Mouse (Mus musculus) frontal cortex, postnatal 36 days (tissue): Measurements from ENCODE around the gene Smim8.
"Not testable (repeated sequence)": the region's sequence is repeated elsewhere in the genome, so short reads cannot be mapped to it uniquely, and the experiment has no call there.

ENCODE experiments used
- DNase-seq, 2 experiments: peaks; one replicate each; pipeline ENCODE4 v3.0.0; 2022; ENCODE audit warnings: low spot score in 2 of 2

The Smim8 gene

DNA sequence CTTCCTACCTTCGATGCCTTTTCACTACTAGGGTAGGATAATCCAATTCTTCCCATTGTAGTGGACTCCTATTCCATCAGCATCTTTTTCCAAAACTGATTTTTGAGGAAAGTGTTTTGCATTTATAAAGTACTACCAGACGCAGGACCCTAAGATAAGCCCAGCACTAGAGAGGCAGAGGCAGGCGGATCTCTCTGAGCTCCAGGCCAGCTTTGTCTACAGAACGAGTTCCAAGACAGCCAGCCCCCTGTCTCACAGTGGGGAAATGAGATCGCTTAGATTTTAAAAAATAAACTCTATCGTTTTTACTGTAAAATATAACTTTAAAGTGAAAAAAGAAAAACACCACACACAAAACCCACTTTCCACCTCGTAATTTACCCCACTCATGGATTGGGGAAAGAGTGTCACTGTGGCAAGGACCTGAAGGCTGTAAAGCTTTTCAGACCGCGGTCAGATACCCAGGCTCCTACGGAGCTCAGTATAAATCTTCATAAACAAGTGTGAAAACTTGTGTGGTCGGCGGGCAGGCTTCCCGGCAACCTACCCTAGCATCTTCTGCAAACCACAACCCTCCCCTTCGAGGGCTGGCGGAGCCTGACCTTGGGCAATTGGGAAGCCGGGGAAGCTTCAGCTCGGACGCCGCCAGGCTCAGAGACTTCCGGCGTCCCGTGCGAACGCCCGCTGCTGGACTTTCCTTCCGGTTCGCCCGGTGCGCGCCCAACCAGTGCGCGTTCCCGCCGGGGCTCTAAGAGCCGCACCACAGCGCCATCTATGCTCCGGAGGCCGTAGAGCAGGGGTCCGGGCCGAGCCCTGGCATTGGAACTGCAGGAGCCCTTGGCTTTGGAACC is at the start of gene Smim8:
Gene Smim8 (minus strand): TSS at position 747 of the 851 bp plus-strand sequence.
- DNase-seq, result peak; percentile 85 to 90

DNA sequence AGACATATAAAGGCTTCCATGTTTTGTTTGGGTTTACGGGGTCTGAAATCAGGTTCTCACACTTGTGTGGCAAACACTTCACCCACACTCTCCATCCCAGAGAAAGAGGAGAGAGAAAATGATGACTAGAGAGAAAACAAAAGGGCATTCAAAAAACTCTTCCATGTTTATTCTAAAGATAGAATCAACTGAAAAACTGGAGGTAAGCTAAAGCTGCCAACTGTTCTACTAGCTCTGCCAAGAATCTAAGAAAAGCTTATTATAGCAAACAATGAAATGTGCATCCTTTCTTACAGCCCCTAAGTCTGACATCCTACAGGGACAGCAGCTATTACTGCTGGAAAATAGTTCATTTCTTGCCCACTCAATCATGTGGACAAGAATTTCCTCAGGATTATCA is 45.7 kb upstream of the Smim8 start:
- no peak for DNase-seq

DNA sequence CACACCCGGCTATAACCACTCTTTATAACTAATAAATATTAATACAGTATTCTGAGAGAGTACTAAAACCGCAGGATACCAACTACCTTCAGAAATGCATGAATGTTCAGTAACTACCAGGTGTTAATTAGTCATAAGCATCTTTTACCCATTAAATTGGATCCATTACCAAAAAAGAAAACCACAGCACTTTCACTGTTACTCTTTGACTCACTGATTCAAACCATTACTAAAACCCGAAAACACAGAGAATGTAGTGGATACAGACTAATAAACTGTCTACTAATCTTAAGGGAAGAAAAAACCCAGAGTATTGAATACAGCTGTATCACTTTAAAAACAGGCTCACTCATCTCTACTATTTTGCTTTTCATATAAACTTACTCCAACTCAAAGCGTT is 41.7 kb upstream of the Smim8 start:
- no peak for DNase-seq

DNA sequence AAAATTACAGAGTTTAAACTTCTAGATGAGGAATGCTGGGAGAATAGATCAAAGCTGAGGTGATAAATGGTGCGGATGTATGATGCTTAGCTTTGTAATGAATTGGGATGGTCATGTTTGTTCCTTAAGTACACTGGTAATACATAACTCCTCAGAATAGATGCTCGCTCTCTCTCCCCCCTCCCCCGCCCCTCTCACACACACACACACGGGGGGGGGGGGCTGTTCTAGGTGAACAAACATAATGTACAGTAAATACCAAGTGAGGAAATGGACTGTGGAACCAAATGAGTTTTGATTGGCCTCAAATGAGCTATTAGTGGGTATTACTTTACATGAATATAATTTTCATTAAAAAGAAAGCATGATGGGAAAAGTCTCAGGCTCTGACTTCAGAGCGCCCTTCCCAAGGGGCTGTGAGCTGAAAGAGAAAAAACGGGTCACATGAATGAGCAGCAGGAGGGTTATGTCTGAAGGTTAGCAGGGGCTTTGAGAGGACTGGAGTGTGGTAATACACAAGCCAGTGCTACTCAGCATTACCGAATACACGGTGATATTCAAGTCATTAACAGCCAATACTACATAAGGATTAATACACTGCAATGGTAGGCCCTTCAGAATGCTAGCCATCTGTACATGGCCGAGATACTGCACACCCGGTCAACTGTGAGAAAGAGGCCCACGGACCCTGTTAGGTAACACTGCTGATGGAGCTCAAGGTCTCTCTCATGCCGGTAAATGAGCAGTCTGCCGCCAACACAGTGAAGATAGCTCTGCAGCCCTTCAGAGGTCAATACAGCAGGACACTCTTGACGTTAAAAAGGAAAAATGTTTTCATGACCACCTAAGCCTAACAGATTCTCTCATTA is 23.2 kb upstream of the Smim8 start:
- no peak for DNase-seq

DNA sequence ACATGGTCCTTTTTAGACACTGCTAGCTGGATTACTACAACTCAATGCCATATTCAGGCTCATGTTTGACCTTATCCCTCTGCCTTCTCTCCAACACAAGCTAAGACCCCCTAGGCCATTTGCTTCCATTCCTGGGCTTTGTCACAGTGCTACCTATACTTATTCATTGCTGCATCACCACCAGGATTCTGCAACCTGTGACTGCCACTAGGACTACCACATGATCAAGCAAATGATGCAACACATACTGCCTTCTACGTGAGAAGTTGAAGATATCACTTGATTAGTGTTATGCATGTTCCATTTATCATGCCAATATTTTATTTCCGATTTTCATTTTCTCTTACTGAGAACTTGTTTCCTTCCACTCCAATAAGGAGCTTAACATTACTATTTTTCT is 19.8 kb upstream of the Smim8 start:
- DNase-seq, result no peak

DNA sequence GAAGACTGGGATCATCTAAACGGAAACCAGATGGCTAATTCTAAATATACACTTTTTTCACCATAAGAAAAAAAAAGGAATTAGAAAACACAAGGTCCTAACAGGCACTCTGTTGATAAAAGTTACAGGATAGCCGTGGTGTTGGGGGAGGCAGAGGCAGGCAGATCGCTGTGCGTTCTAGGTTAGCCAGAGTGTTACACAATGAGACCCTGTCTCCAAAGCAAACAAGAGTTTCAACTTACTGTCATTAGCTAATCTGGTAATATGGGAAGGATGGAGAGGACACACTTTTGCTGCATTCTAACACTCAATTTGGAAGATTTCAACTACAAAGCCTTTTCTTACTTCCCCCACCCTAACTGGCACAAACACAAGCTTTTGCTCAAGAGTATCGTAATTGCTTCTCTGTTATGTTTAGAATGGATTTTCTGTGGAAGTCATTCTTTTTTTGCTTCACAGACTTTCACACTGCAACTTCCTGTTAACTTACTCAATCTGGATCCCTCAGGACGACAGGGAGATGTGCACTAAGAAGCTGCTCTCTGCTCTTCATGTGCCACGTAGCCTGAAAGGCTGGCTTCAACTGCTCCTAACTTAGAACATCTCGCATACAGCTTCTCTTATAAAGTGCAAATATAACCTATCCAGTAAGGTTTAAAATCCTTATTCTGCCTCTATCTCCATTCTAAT is 19.2 kb upstream of the Smim8 start:
- no peak for DNase-seq

DNA sequence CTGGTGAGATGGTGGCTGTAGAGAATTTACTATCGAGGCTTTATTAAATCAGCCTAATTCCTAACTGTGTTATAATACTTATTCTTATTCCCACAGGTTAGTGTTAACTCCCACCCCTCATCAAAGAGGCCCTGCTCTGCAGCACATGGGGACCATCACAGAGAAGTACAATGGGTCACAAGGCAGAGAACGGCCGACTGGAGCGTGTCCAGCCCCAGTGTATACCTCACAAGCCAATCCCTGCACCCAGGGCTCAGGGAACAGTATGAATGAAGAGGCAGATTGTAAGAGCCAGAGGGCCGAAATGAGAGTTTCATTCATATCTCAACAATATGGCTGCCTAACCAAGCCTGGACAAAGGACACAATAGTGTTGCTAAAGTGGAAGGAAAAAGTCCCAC is 18.1 kb upstream of the Smim8 start:
- no peak for DNase-seq

DNA sequence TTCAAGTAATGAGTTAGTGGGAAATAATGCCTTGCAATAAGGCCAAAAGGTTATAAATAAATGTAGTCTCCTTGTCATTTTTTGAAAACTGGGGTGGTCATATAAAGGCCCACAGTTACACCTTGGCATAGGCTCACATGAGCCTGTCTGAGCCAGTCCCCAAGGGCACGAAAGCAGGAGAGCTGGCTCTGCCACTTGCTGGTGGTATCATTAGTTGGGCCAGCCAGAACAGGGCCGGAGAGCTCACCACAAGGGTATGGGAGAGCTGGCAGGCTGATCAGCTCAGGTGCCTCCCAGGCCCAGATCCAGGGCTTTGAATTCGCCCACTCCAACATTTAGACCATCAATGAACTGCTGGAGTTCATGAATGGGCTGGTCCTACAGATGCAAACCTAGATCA is 8.3 kb upstream of the Smim8 start:
- no peak for DNase-seq

DNA sequence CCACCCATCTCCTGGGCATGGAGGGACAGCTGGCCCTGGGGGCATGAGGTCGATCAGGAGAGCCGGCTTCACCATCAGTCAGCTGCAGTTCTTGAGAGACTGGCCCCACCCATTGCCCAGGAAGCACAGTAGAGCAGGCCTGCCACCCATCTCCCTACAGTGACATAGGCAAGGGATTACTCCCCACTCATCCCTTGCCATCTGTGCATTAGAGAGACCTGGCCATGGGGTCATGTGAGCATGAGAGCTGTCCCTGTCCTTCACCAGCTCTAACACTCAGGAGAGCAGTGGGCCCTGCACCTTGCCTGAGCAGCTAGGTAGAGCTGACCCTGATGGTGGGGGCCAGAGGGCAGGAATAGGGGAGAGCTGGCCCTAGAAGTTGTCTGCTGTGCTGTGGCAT is 7.4 kb upstream of the Smim8 start:
- DNase-seq, result no peak

DNA sequence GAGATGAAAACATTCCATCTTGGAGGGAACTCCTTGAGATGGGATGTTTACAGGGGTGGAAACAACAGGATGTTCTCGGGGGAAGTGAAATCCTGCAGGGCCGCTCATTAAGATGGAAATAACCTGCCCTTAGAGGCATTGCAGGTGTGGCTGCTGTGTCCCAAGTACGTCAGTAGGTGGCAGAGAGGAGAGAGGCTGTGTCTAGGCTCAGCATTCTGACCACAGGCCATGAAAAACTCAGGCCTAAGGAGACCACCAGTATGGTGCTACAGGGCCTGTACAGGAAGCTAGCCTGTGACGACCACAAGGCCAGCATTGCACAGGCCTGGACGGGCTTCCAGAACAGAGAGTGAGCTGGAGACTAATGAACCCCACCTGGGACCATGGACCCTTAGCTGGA is 6.6 kb upstream of the Smim8 start:
- DNase-seq, result no peak

DNA sequence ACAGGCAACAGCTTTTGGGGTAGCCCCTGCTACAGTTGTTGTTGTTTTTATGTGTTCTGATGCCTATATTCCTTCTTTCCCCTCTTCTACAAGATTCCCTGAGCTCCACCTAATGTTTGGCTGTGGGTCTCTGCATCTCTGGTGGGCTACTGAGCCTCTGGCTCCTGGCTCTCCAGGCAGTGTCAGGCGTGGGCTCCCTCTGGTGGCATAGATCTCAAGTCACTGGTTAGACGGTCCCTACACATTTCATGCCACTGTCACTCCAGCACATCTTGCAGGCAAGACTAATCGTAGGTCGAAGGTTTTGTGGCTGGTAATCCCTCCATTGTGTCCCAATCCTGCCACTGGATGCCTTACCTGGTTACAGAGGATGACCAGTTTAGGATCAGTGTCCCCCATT is 4.5 kb upstream of the Smim8 start:
- DNase-seq, result no peak

DNA sequence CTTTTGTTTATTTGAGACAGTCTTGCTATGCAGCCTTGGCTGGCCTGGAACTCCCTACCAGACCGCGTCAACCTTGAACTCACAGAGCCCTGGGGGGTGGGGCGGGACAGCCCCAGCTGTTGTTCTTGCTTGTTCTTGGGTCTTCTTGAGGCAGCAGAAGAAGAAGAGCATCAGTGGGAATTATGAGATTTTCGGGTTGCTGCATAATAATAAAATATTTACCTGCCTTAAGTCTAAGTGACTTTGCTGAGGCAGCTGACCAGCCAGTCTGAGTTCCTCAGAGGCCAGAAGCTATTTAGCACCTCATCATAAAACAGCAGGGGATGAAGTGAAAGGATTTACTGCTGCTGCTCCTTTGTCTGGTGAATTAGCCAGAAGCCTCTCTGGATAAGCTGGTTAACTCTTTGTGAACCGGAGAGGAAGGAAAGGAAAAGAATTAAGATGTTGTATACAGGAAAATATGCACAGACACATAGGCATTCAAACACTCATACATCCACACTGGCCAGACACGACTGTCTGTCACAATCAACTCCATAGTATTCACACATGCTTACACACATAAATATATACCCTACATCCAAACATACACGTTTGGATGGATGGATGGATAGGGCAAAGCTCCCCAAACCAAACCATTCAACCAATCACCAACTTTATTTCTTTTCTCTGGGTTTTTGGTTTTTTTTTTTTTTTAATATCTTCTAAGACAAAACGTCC is 6.4 kb downstream of the Smim8 start:
- DNase-seq, result no peak

DNA sequence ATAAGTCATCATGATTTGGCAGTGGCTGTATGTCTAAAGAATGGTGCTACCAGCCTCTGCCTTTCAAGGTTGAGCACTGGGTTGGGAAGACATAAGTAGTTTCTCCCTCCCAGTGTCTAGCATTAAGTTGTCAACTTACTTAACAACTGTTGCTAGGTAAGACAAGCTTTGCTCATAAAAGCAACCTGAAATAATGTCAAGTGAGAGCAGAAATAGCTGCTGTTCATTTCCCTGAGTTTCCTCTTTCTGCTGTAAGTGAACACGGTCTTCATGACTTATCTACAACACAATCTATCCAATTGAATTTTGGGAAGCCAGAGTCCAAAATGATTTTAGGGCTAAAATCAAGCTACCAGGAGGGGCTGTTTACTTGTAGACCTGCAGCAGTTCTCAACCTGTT is 22.1 kb downstream of the Smim8 start, which contains the start of gene Gm136:
Gene Gm136 (minus strand): TSS at position 101 of the 400 bp plus-strand sequence.
- no peak for DNase-seq

DNA sequence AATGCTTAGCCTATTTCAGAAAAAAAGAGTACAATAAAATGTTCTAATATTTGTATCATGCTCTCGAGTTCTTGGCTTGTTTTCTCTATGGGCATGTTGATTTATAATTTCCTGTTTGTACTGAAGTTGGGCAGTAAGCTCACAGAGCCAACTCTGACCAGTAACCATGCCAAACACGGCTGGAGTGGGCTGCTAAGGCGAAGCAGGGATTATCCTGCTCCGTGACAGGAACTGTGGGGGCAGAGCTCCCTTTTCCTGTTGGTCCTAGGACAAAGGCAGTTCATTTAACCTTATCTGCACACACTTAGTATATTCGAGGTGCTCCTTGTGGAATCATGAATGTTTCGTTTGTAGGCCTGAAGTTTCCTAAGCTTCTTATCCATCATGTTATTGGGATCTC is 29.0 kb downstream of the Smim8 start:
- DNase-seq, result no peak

DNA sequence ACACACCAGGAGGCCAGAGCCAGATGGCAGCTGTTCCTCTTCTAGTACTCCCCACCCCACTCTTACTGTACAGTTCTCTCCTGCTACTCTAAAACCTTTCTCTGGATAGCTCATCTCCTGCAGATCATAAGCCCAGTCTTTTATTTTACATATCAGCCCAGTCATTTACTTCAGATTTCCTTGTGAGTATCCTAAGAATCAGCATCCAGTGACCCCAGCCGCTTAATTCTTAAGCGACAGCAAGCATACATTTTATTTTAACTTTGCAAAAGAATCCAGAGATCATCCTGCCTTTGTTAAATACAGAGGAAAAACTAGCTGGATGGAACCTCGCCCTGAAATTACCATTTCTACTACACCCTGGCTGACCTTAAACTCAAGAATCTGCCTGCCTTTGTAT is 43.8 kb downstream of the Smim8 start:
- DNase-seq, result no peak

DNA sequence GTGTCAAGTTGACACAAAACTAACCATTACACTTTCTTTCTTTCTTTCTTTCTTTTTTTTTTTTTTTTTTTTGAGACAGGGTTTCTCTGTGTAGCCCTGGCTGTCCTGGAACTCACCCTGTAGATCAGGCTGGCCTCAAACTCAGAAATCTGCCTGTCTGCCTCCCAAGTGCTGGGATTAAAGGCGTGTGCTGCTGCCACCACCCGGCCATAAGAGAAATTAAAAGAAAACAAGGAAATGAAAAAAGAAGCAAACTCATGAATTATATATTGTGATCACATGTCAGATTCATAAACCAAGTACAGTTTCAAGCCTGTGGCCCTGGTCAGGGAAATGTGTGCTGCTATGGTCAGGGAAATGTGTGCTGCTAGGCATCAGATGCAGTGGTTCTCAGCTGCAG is 44.8 kb downstream of the Smim8 start:
- DNase-seq, result not testable (repeated sequence)

DNA sequence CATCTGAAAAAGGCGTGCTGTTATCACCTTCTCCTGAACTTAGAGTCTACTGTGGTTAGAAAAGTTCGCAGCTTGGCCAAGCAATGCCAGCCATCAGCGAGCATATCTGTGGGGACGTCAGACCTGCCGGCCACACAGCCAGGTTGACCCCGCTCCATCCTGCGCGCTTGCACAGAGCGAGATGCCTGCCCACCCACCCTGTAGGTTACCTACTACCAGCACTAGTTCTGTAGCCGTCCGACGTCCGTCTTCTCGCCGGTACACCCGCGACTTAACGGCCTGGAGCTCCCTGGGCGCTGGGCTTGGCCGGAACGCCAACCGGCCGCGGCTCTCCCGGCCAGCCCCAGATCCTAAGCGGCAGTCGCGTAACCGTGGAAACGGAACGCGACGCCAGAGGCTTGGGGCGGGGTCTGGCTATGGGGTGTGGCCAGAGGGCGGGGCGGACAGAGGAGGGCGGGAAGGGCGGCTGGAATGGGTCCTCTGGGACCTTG is 48.3 kb downstream of the Smim8 start, which contains the start of gene Cfap206:
Gene Cfap206 (minus strand): TSS at position 356 of the 491 bp plus-strand sequence.
- DNase-seq, result peak; percentile 14 to 28

DNA sequence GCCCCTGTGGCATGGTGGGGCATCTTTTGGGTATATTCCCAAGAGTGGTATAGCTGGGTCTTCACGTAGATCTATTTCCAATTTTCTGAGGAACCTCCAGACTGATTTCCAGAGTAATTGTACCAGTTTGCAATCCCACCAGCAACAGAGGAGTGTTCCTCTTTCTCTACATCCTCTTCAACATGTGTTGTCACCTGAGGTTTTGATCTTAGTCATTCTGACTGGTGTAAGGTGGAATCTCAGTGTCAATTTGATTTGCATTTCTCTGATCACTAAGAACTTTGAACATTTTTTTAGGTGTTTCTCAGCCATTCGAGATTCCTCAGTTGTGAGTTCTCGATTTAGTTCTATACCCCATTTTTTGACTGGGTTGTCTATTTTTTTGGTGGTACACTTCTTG is 52.5 kb downstream of the Smim8 start:
- DNase-seq, result not testable (repeated sequence)

DNA sequence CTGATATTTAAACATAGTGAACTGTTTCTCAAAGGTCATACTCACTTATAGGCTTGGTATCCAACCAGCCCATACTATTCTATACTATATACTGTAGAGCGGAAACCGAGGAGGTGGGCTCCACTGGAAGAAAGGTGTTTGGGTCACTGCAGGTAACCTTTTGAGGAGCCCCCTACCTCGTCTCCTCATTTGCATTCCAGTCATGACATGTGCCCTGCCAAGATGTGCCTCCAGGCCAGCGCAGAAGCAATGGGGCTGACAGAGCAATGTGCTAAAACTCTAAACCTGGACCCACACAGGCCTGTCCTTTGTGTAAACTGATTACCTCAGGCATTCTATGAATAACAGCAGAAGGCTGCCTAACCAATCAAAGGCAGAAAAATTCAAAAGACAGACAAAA is 53.9 kb downstream of the Smim8 start:
- DNase-seq, result no peak

DNA sequence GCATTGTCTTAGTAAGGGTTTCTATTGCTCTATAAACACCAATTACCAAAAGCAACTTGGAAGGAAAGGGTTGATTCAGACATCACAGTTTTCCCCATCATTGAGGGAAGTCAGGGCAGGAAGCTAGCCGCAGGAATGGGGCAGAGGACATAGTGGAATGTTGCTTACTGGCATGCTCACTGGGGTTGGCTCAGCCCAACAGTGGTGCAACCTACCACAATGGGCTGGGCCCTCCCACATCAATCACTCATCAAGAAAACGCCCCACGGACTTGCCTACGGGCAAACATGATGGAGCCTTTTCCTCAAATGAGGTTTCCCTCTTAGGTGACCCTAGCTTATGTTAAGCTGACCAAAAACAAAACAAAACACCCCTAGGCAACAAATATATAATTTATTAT is 55.0 kb downstream of the Smim8 start:
- no peak for DNase-seq
